Mouse (Mus musculus) ES-E14 (cell line): ENCODE results near the gene Ptprm. TPM values are rescaled to one million over a fixed set of nuclear protein-coding genes. Genes with fewer than 3 reads are reported as not detected.
A peak's percentile ranks its signal among the peaks of the same experiment; 100 is the strongest.

ENCODE experiments used
- DNase-seq: peaks from one replicate; pipeline ENCODE4 v3.0.0-alpha.2; 2013; ENCODE audit warnings: low read depth, low spot score
- H3K27ac ChIP-seq: 2 replicates; pipeline ENCODE4 v1.5.1; 2012; ENCODE audit warnings: low read depth, mild to moderate bottlenecking, low read length, moderate library complexity, mixed read lengths; ENCODE audit not compliant: poor library complexity, insufficient read depth, severe bottlenecking
- H3K36me3 ChIP-seq: 2 replicates; pipeline ENCODE4 v1.6.1; 2012; ENCODE audit warnings: mild to moderate bottlenecking, low read length, moderate library complexity, mixed read lengths; ENCODE audit not compliant: control insufficient read depth, poor library complexity, insufficient read depth, severe bottlenecking
- H3K4me1 ChIP-seq, 2 experiments: fragments of 150-350 bp in 1 of 2; sonication (generic) in 1 of 2; 2 replicates each; pipeline ENCODE4 v1.6.1; 2012; ENCODE audit warnings: low read length in 2 of 2, mild to moderate bottlenecking in 1 of 2, mixed read lengths in 1 of 2; ENCODE audit not compliant: control insufficient read depth in 2 of 2, insufficient read depth in 2 of 2, poor library complexity in 1 of 2
- H3K4me3 ChIP-seq, 2 experiments: fragments of 150-350 bp in 1 of 2; sonication (generic) in 1 of 2; 2 replicates each; pipeline ENCODE4 v1.5.1; 2012; ENCODE audit warnings: low read length in 2 of 2, low read depth in 1 of 2, mild to moderate bottlenecking in 1 of 2, mixed read lengths in 1 of 2; ENCODE audit not compliant: insufficient read depth in 1 of 2, poor library complexity in 1 of 2, severe bottlenecking in 1 of 2
- H3K9ac ChIP-seq: 2 replicates; pipeline ENCODE4 v1.6.1; 2012; ENCODE audit warnings: low read depth, mild to moderate bottlenecking, low read length, mixed read lengths; ENCODE audit not compliant: poor library complexity, insufficient read depth, severe bottlenecking
- H3K9me3 ChIP-seq: fragments of 150-350 bp; sonication (generic); 2 replicates; pipeline ENCODE4 v1.6.1; 2012; ENCODE audit warnings: low read depth, mild to moderate bottlenecking, low read length; ENCODE audit not compliant: control insufficient read depth, insufficient read depth
- CHD2 ChIP-seq: IDR thresholded peaks from 2 replicates; pipeline ENCODE4 v1.6.1; 2014; ENCODE audit warnings: mild to moderate bottlenecking, low read depth, low read length, inconsistent platforms
- HCFC1 ChIP-seq: IDR thresholded peaks from 2 replicates; pipeline ENCODE4 v1.6.1; 2012; ENCODE audit warnings: low read length, inconsistent platforms, borderline replicate concordance; ENCODE audit not compliant: insufficient read depth
- MAFK ChIP-seq: IDR thresholded peaks from 2 replicates; pipeline ENCODE4 v1.6.1; 2014; ENCODE audit warnings: mild to moderate bottlenecking, low read depth, low read length, inconsistent platforms; ENCODE audit not compliant: insufficient read depth
- ZC3H11A ChIP-seq: IDR thresholded peaks from 2 replicates; pipeline ENCODE4 v1.6.1; 2012; ENCODE audit warnings: low read depth, mild to moderate bottlenecking, inconsistent platforms, low read length, borderline replicate concordance
- ZNF384 ChIP-seq: IDR thresholded peaks from 2 replicates; pipeline ENCODE4 v1.6.1; 2012; ENCODE audit warnings: low read depth, low read length, inconsistent platforms
- in situ Hi-C, 2 experiments: fragments of 600-800 bp; cut with MboI; formaldehyde crosslinking; loops; one replicate each; pipeline ENCODE4 v1.15.1; 2025; ENCODE audit warnings: low sequenced_read_pairs in 2 of 2, inconsistent platforms in 1 of 2; ENCODE audit not compliant: unreplicated experiment in 2 of 2
- total RNA-seq: library from RNA; depleted of rRNA; stranded (reverse); fragments of 300-350 nt; gene quantifications from 2 replicates; pipeline ENCODE4 v1.2.3, GENCODE M21; 2012

Ptprm gene
- total RNA-seq, 1 experiment, result 2.9 TPM

DNA sequence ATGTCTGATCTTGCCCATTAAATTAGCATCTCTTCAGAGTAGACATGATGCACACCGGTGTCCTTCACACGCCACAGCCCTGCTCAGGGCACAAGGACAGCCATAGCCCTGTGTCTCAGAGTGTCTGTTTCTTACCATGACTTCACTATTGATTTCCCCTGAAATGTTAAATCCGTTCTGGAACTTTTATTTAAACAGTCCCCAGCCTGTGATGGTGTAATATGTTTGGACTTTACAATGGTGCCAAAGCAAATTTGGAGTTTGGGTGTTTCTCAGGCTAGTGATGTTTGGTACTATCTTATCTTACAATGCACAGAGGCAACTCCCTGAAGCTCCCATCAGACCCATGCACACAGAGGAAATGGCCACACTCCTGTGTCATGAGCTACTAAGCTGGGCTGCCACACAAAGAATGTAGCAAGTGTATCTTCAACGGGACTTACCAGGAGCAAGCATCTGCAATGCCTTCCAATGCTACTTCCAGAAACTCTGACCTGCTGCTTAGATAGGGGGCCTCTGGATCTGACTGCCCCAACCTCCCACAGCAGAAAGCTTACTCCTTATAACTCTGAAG is 212.0 kb downstream of the Ptprm start:
- no peaks in the 10 kb centered on the region for H3K4me1 ChIP-seq
- H3K36me3 ChIP-seq, result no peaks in the 10 kb centered on the region
- H3K9me3 ChIP-seq, result no peaks in the 10 kb centered on the region
- DNase-seq, result no peak
- TF ChIP-seq ZC3H11A (no peak), CHD2 (no peak), MAFK (no peak), HCFC1 (no peak)
- H3K9ac ChIP-seq, result no peak overlapping the region
- no peak overlapping the region for H3K27ac ChIP-seq
- in situ Hi-C loops, result no loop called here
- no peak overlapping the region for H3K4me3 ChIP-seq

DNA sequence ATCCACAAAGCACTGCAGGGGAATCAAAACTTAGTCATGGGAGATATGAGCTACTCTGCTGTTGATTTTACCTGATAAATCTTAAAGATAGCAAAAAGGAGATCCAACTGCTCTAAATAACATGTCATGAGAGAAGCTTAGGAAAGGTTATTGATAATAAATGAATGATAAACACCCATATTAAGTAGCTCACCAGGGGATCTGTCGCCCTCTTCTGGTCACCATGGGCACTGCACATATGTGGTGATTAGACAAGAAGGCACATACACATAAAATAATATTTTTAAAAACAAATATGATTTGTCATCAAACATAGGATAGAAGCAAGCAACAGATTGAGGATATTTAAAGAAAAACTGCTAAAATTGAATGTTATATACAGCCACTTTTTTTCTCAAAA is 213.8 kb downstream of the Ptprm start:
- in situ Hi-C loops, result no loop called here
- Histone ChIP-seq H3K27ac (no peak overlapping the region), H3K36me3 (no peaks in the 10 kb centered on the region), H3K9me3 (no peaks in the 10 kb centered on the region), H3K4me1 (no peaks in the 10 kb centered on the region), H3K4me3 (no peak overlapping the region), H3K9ac (no peak overlapping the region)
- TF ChIP-seq ZC3H11A (0 out of 2 replicates have a peak, but pooled peaks have one; percentile 23), MAFK (no peak)
- DNase-seq, result peak; percentile 16

GRCm38 (mm10) chr17:67138981-67139380 is 215.3 kb downstream of the Ptprm start:
- H3K4me3 ChIP-seq, result no peak overlapping the region
- H3K36me3 ChIP-seq, result no peaks in the 10 kb centered on the region
- H3K27ac ChIP-seq, result no peak overlapping the region
- in situ Hi-C loops, result no loop called here
- no peaks in the 10 kb centered on the region for H3K4me1 ChIP-seq
- DNase-seq, result no peak
- H3K9ac ChIP-seq, result no peak overlapping the region
- no peaks in the 10 kb centered on the region for H3K9me3 ChIP-seq
- no peak for TF ChIP-seq CHD2
- TF ChIP-seq ZNF384, result no peak
- TF ChIP-seq MAFK, result no peak
- no peak for TF ChIP-seq ZC3H11A
- TF ChIP-seq HCFC1, result no peak

GRCm38 (mm10) chr17:67136876-67137275 is 217.4 kb downstream of the Ptprm start:
- in situ Hi-C loops, result no loop called here
- Histone ChIP-seq H3K9ac (no peak overlapping the region), H3K36me3 (no peaks in the 10 kb centered on the region), H3K27ac (no peak overlapping the region), H3K9me3 (no peaks in the 10 kb centered on the region), H3K4me3 (no peak overlapping the region), H3K4me1 (no peaks in the 10 kb centered on the region)
- no peak for DNase-seq
- TF ChIP-seq MAFK (no peak), ZC3H11A (no peak), ZNF384 (no peak), HCFC1 (no peak), CHD2 (no peak)

- Histone ChIP-seq H3K9ac (no peak overlapping the region), H3K27ac (no peak overlapping the region), H3K4me3 (no peak overlapping the region), H3K4me1 (no peaks in the 10 kb centered on the region), H3K36me3 (no peaks in the 10 kb centered on the region), H3K9me3 (no peaks in the 10 kb centered on the region)
- TF ChIP-seq MAFK (no peak), HCFC1 (no peak), ZNF384 (no peak), ZC3H11A (no peak), CHD2 (no peak)
- no peak for DNase-seq
- in situ Hi-C loops, result no loop called here
Observed at GRCm38 (mm10) chr17:67136421-67136820, 217.8 kb downstream of the Ptprm start.
